Mouse (Mus musculus) bone marrow macrophage, adult 2 months (primary cell): ENCODE measurements at regions not wholly inside any gene's neighbourhood (a gene's known extent, or its start where the extent isn't known, plus 50 kb on each side); places are given as distances from the start of the nearest gene placed in this dataset.

Source experiments
- CTCF ChIP-seq: IDR thresholded peaks from 2 replicates; pipeline ENCODE4 v1.5.1; 2012; ENCODE audit warnings: low read depth, mild to moderate bottlenecking, low read length, moderate library complexity
- POLR2A ChIP-seq: IDR thresholded peaks from 2 replicates; pipeline ENCODE4 v1.6.1; 2012; ENCODE audit warnings: mild to moderate bottlenecking, low read depth, low read length, borderline replicate concordance

- TF ChIP-seq POLR2A (no peak), CTCF (no peak)
Observed at GRCm38 (mm10) chr3:61133096-61133495, 130.5 kb downstream of the P2ry1 start.
